Mouse (Mus musculus): Measurements from ENCODE around the gene Adi1. TPM values are rescaled to one million over a fixed set of nuclear protein-coding genes. Genes with fewer than 3 reads are reported as not detected.

Adi1 gene
- polyA plus RNA-seq, 1 experiment from 2014 or later = 40.4 TPM

- Histone ChIP-seq H3K4me2 (ENCODE audit: low read length) (no peak overlapping the region), H3K9me3 (ENCODE audit: control insufficient read depth, low read length) (no peaks in the 10 kb centered on the region), H3K4me1 (replicated peaks; ENCODE audit: control insufficient read depth, insufficient read depth, low read length) (no peaks in the 10 kb centered on the region), H3K4me3 (replicated peaks; ENCODE audit: low read length) (no peak overlapping the region), H3K27me3 (replicated peaks; ENCODE audit: control insufficient read depth, insufficient read depth, low read length) (no peaks in the 10 kb centered on the region), H3K27ac (ENCODE audit: low read length) (no peak overlapping the region), H3K36me3 (ENCODE audit: control insufficient read depth, insufficient read depth) (peaks cover 9% of the 10 kb centered on the region), H3K9ac (replicated peaks; ENCODE audit: low read depth, low read length) (no peak overlapping the region)
- ATAC-seq = no peak
- 77% methylated on average over 6 of the region's 6 CpGs for WGBS
These were observed 14.0 kb downstream of the Adi1 start for GRCm38 (mm10) chr12:28688996-28689395.

- Histone ChIP-seq H3K27me3 (replicated peaks; ENCODE audit: control insufficient read depth, insufficient read depth, low read length) (no peaks in the 10 kb centered on the region), H3K9ac (replicated peaks; ENCODE audit: low read depth, low read length) (no peak overlapping the region), H3K9me3 (ENCODE audit: control insufficient read depth, low read length) (no peaks in the 10 kb centered on the region), H3K27ac (ENCODE audit: low read length) (no peak overlapping the region), H3K4me2 (ENCODE audit: low read length) (no peak overlapping the region), H3K4me1 (replicated peaks; ENCODE audit: control insufficient read depth, insufficient read depth, low read length) (no peaks in the 10 kb centered on the region), H3K36me3 (ENCODE audit: control insufficient read depth, insufficient read depth) (peaks cover 9% of the 10 kb centered on the region), H3K4me3 (replicated peaks; ENCODE audit: low read length) (no peak overlapping the region)
- no peak for ATAC-seq
- 90% methylated on average over 7 of the region's 7 CpGs for WGBS
These were observed 15.7 kb downstream of the Adi1 start for GRCm38 (mm10) chr12:28690730-28691129.

GRCm38 (mm10) chr12:28693738-28694137 lies 18.7 kb downstream of the Adi1 start:
- no peak for ATAC-seq
- 86% methylated on average over 3 of the region's 3 CpGs for WGBS

GRCm38 (mm10) chr12:28694231-28694630 lies 19.2 kb downstream of the Adi1 start:
- Histone ChIP-seq H3K27me3 (replicated peaks; ENCODE audit: control insufficient read depth, insufficient read depth, low read length) (no peaks in the 10 kb centered on the region), H3K9ac (replicated peaks; ENCODE audit: low read depth, low read length) (no peak overlapping the region), H3K9me3 (ENCODE audit: control insufficient read depth, low read length) (no peaks in the 10 kb centered on the region), H3K4me2 (ENCODE audit: low read length) (no peak overlapping the region), H3K4me1 (replicated peaks; ENCODE audit: control insufficient read depth, insufficient read depth, low read length) (peaks cover 11% of the 10 kb centered on the region), H3K27ac (ENCODE audit: low read length) (no peak overlapping the region), H3K4me3 (replicated peaks; ENCODE audit: low read length) (no peak overlapping the region), H3K36me3 (ENCODE audit: control insufficient read depth, insufficient read depth) (peaks cover 7% of the 10 kb centered on the region)
- WGBS = 91% methylated on average over 2 of the region's 2 CpGs
- ATAC-seq = no peak

More at GRCm38 (mm10) chr12:28693738-28694137, 18.7 kb downstream of the Adi1 start:
- Histone ChIP-seq H3K4me1 (replicated peaks; ENCODE audit: control insufficient read depth, insufficient read depth, low read length) (peaks cover 10% of the 10 kb centered on the region), H3K27me3 (replicated peaks; ENCODE audit: control insufficient read depth, insufficient read depth, low read length) (no peaks in the 10 kb centered on the region), H3K4me3 (replicated peaks; ENCODE audit: low read length) (no peak overlapping the region), H3K36me3 (ENCODE audit: control insufficient read depth, insufficient read depth) (peaks cover 9% of the 10 kb centered on the region), H3K9ac (replicated peaks; ENCODE audit: low read depth, low read length) (no peak overlapping the region), H3K4me2 (ENCODE audit: low read length) (no peak overlapping the region), H3K27ac (ENCODE audit: low read length) (no peak overlapping the region), H3K9me3 (ENCODE audit: control insufficient read depth, low read length) (no peaks in the 10 kb centered on the region)

- Histone ChIP-seq H3K4me2 (ENCODE audit: low read length) (no peak overlapping the region), H3K36me3 (ENCODE audit: control insufficient read depth, insufficient read depth) (peaks cover 7% of the 10 kb centered on the region; the same call in 1 of the 2 replicates), H3K27ac (ENCODE audit: low read length) (no peak overlapping the region), H3K4me1 (replicated peaks; ENCODE audit: control insufficient read depth, insufficient read depth, low read length) (peaks cover 16% of the 10 kb centered on the region), H3K9ac (replicated peaks; ENCODE audit: low read depth, low read length) (no peak overlapping the region), H3K27me3 (replicated peaks; ENCODE audit: control insufficient read depth, insufficient read depth, low read length) (no peaks in the 10 kb centered on the region), H3K4me3 (replicated peaks; ENCODE audit: low read length) (no peak overlapping the region), H3K9me3 (ENCODE audit: control insufficient read depth, low read length) (no peaks in the 10 kb centered on the region)
- 88% methylated on average over 7 of the region's 7 CpGs for WGBS
- ATAC-seq = no peak
These were observed 19.7 kb downstream of the Adi1 start for GRCm38 (mm10) chr12:28694776-28695175.

GRCm38 (mm10) chr12:28697821-28698595 lies 23.0 kb downstream of the Adi1 start:
- peak; percentile 2; the same call in 1 of the 2 replicates for ATAC-seq
- no peak overlapping the region for H3K4me2 ChIP-seq (ENCODE audit: low read length)
- 49% methylated on average over 14 of the region's 14 CpGs for WGBS
- no peaks in the 10 kb centered on the region for H3K36me3 ChIP-seq (ENCODE audit: control insufficient read depth, insufficient read depth)
- H3K27ac ChIP-seq (ENCODE audit: low read length) = peak overlapping the region; percentile 87
- H3K27me3 ChIP-seq (replicated peaks; ENCODE audit: control insufficient read depth, insufficient read depth, low read length) = no peaks in the 10 kb centered on the region
- H3K4me1 ChIP-seq (replicated peaks; ENCODE audit: control insufficient read depth, insufficient read depth, low read length) = peaks cover 37% of the 10 kb centered on the region
- no peak overlapping the region for H3K4me3 ChIP-seq (replicated peaks; ENCODE audit: low read length)
- H3K9me3 ChIP-seq (ENCODE audit: control insufficient read depth, low read length) = no peaks in the 10 kb centered on the region
- H3K9ac ChIP-seq (replicated peaks; ENCODE audit: low read depth, low read length) = no peak overlapping the region

GRCm38 (mm10) chr12:28699086-28699485 lies 24.1 kb downstream of the Adi1 start:
- Histone ChIP-seq H3K4me1 (replicated peaks; ENCODE audit: control insufficient read depth, insufficient read depth, low read length) (peaks cover 37% of the 10 kb centered on the region), H3K27me3 (replicated peaks; ENCODE audit: control insufficient read depth, insufficient read depth, low read length) (no peaks in the 10 kb centered on the region), H3K9ac (replicated peaks; ENCODE audit: low read depth, low read length) (0 out of 2 replicates have a peak overlapping the region, but pooled peaks have one; percentile 2), H3K4me3 (replicated peaks; ENCODE audit: low read length) (no peak overlapping the region), H3K36me3 (ENCODE audit: control insufficient read depth, insufficient read depth) (no peaks in the 10 kb centered on the region), H3K4me2 (ENCODE audit: low read length) (no peak overlapping the region), H3K27ac (ENCODE audit: low read length) (peak overlapping the region; percentile 87), H3K9me3 (ENCODE audit: control insufficient read depth, low read length) (no peaks in the 10 kb centered on the region)
- no peak for ATAC-seq
- WGBS = 61% methylated on average over 5 of the region's 5 CpGs

- Histone ChIP-seq H3K4me2 (ENCODE audit: low read length) (no peak overlapping the region), H3K4me1 (replicated peaks; ENCODE audit: control insufficient read depth, insufficient read depth, low read length) (peaks cover 40% of the 10 kb centered on the region), H3K4me3 (replicated peaks; ENCODE audit: low read length) (no peak overlapping the region), H3K27ac (ENCODE audit: low read length) (peak overlapping the region; percentile 90), H3K9ac (replicated peaks; ENCODE audit: low read depth, low read length) (no peak overlapping the region; the same call in 1 of the 2 replicates), H3K9me3 (ENCODE audit: control insufficient read depth, low read length) (no peaks in the 10 kb centered on the region), H3K27me3 (replicated peaks; ENCODE audit: control insufficient read depth, insufficient read depth, low read length) (no peaks in the 10 kb centered on the region), H3K36me3 (ENCODE audit: control insufficient read depth, insufficient read depth) (no peaks in the 10 kb centered on the region)
- ATAC-seq = peak; percentile 47; the same call in 1 of the 2 replicates
- WGBS = 5% methylated on average over 6 of the region's 6 CpGs
These were observed 24.6 kb downstream of the Adi1 start for GRCm38 (mm10) chr12:28699656-28700055.

- Histone ChIP-seq H3K9ac (replicated peaks; ENCODE audit: low read depth, low read length) (peak overlapping the region; percentile 33), H3K27ac (ENCODE audit: low read length) (peak overlapping the region; percentile 90), H3K9me3 (ENCODE audit: control insufficient read depth, low read length) (no peaks in the 10 kb centered on the region), H3K4me2 (ENCODE audit: low read length) (no peak overlapping the region), H3K27me3 (replicated peaks; ENCODE audit: control insufficient read depth, insufficient read depth, low read length) (no peaks in the 10 kb centered on the region), H3K36me3 (ENCODE audit: control insufficient read depth, insufficient read depth) (no peaks in the 10 kb centered on the region), H3K4me3 (replicated peaks; ENCODE audit: low read length) (no peak overlapping the region), H3K4me1 (replicated peaks; ENCODE audit: control insufficient read depth, insufficient read depth, low read length) (peaks cover 42% of the 10 kb centered on the region)
- WGBS = 36% methylated on average over 3 of the region's 3 CpGs
- ATAC-seq = peak; percentile 46
These were observed 25.1 kb downstream of the Adi1 start for GRCm38 (mm10) chr12:28700101-28700511.

Data from forebrain, embryonic 16.5 days (tissue).